Mouse (Mus musculus): ENCODE data around the gene Selenbp2. TPM values are rescaled to one million over a fixed set of nuclear protein-coding genes. Genes with fewer than 3 reads are reported as not detected.

The Selenbp2 gene
- not detected for total RNA-seq (2023)

DNA sequence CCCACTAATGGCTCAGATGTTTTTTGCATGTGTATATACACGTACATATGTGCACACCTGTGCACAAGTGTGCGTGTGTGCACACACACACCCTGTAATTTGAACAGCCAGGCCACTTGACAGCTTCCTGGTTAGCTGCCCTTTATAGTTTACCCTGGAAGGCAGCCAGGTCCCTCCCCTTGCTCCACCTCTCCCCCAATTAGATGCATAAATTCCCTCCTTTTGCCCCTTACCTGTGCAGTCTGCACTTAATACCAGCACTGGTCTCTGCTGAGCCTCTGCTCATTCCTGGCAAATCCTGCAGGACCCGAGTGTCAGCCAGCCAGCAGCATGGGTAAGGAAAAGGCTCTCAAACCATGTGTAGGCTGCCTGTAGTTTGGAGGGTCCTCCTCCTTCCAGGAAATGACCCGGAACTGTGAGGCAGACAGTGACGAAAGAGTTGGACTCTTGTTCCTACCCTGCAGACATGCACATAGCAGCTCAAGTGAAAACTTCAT is at the start of gene Selenbp2:
Gene Selenbp2, plus strand, starts transcription at position 228 of the 497 bp plus-strand sequence.

DNA sequence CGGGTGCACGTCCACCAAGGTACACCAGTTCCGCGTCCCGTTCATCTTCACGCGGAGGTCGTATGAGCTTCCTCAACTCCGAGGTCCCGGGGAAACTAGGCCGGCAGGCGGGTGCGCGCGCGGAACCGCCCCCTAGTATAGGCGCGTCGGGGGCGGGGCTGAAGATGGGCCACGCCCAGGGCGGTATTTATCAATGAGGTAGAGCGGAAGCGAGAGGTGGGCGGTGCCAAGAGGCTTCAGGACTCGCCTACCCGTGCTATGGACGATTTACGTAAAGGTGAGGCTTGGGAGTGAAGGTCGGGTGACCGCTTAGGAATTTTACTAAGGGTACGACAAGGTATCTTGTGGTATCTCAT is 34.6 kb upstream of the Selenbp2 start, which contains the start of gene Tuft1:
Gene Tuft1, minus strand, starts transcription at position 133 of the 356 bp plus-strand sequence.

Other genes starting within 250 kb of the Selenbp2 start
- gene Oaz3, start 249.6 kb upstream of the Selenbp2 start, total RNA-seq (2023) = not detected
- gene Celf3, start 215.3 kb upstream of the Selenbp2 start, total RNA-seq (2023) = not detected
- gene Riiad1, start 213.2 kb upstream of the Selenbp2 start, total RNA-seq (2023) = 2.8 TPM
- gene Snx27, start 110.8 kb upstream of the Selenbp2 start, total RNA-seq (2023) = 28.0 TPM
- not detected for gene Gm10972, start 50.4 kb upstream of the Selenbp2 start, total RNA-seq (2023)
- 2.1 TPM for gene Tuft1, start 34.7 kb upstream of the Selenbp2 start, total RNA-seq (2023)
- gene Cgn, start 92.9 kb downstream of the Selenbp2 start, total RNA-seq (2023) = 1.4 TPM
- gene Pogz, start 144.0 kb downstream of the Selenbp2 start, total RNA-seq (2023) = 74.0 TPM
- gene Psmb4, start 193.4 kb downstream of the Selenbp2 start, total RNA-seq (2023) = 195 TPM
- gene Selenbp1, start 239.5 kb downstream of the Selenbp2 start, total RNA-seq (2023) = 1.2 TPM